Mouse (Mus musculus) 416B (cell line): ENCODE data around the gene Fbxo41.

Experiments used
- DNase-seq: peaks from one replicate; pipeline ENCODE4 v3.0.0; 2011; ENCODE audit warnings: low read depth

Gene Fbxo41

GRCm38 (mm10) chr6:85447351-85447750 lies 55.4 kb downstream of the Fbxo41 start:
- no peak for DNase-seq

DNA sequence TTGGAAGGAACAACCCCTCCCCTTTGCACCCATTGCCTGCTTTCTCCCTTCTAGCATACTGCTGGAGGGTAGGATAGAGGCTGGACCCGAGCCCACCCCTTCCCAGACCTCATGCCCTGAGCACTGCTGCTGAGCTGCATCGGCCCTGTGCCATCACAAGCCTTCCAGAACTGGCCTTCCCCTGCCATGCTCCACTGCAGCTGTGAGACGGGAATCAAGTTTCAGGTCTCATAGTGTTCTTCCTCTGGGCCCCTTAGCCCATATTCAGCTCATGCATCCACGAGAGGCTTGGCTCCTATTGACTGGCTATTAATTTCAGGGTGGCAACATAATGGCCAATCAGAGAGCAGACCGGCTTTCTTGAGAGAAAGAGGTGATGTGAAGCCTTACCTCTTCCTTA lies 57.5 kb downstream of the Fbxo41 start:
- no peak for DNase-seq

- no peak for DNase-seq
Measured at GRCm38 (mm10) chr6:85444266-85444965, 58.4 kb downstream of the Fbxo41 start.

DNA sequence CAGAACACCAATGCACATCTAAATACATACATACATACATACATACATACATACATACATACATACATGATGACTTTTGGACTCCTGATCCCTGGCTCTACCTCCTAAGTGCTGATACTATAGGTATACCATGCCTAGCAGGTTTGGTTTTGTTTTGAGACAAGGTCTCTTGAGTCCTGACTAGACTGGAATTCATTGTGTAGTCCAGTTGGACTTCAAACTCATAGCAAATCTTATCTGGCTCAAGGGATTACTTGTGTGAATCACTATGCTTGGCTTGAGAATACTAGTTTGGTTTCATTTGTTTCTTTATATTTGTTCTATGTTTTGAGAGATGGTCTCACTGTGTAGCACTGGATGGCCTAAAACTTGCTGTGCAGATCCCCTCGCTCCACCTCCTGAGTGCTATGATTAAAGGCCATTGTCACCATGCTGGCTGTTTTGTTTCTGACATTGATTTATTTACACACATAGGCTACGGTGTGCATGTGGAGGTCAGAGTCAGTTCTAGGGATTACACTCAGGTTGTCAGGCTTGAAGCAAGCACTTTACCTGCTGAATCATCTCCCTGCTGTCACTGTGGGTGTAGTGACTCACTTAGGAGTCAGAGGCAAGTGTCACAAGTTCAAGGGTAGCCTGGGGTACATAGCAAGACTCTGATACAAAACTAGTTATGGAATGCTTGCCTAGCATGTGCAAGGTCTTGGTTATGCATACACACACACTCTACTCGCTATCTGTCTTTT lies 59.1 kb downstream of the Fbxo41 start:
- peak; percentile 38 for DNase-seq

DNA sequence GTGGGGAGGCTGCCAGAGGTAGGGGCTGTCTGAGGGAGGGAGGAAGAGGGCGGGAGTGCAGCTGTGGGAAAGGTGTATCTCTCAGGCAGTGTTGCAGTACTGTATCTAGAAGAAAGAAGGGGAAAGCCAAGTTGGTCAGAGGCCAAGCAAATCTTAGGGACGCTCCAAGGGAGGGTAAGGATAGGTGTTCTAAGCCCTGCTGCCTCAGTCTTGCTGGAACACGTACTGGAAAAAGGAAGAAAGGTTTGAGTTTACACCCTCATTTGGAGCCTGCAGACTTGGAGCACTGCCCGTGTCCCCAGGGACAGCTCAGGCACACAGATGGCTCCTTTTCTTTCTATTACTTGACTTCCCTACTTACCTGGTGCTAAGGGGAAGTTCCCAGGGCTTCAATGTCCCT lies 61.7 kb downstream of the Fbxo41 start:
- no peak for DNase-seq

DNA sequence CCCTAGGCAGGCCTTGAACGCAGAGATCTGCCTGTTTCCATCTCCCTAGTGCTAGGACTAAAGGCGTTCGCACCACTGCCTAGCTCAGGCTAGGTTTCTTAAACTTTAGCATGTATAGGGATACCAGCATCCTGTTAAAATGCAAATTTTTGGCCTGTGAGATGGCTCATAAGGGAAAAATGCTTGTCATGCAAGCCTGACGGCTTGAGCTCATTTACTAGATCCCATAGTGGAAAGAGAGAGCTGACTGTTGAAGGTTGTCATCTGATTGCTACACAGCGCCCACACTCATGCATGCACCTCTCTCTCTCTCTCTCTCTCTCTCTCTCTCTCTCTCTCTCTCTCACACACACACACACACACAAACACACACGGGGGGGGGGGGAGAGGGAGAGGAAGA lies 66.2 kb downstream of the Fbxo41 start:
- DNase-seq = no peak

DNA sequence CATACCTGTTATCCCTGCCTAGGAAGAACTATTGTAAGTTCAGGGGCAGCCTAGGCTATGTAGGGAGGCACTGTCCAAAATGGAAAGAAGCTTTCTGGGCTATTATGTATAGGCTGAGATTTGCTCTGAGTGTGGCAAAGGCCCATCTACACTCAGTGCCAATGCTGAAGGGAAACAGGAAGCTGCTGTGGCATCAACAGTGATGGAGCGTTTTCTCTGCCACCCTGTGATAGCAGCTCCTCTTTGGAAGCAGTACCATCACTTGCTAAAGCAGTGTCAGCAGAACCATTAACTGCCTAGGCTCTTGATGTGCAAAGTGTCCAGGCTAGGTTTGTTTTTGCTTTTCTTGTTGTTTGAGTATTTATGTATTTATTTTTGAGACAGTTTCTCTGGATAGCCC lies 66.6 kb downstream of the Fbxo41 start:
- DNase-seq = peak; percentile 53

DNA sequence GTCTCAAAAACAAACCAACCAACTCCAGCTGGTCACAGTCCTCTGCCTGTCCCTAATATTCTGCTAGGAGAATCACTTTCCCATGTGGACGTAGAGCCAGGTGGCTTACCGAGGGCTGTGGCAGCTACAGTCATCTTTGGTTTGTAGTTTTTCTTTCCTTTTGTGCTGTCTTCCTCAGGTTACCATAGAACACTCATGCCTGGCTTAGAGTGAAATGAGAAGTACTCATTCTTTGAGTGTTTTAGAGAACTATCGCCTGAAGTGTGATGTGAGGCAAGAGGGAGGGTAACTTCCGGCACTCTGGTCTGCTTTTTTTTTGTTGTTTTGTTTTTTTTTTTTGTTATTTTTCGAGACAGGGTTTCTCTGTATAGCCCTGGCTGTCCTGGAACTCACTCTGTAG lies 68.9 kb downstream of the Fbxo41 start:
- peak; percentile 11 for DNase-seq

- DNase-seq = peak; percentile 69
Measured at GRCm38 (mm10) chr6:85431842-85432431, 70.9 kb downstream of the Fbxo41 start, which contains the start of gene Smyd5. Gene Smyd5 (plus strand): TSS chr6:85431989.

DNA sequence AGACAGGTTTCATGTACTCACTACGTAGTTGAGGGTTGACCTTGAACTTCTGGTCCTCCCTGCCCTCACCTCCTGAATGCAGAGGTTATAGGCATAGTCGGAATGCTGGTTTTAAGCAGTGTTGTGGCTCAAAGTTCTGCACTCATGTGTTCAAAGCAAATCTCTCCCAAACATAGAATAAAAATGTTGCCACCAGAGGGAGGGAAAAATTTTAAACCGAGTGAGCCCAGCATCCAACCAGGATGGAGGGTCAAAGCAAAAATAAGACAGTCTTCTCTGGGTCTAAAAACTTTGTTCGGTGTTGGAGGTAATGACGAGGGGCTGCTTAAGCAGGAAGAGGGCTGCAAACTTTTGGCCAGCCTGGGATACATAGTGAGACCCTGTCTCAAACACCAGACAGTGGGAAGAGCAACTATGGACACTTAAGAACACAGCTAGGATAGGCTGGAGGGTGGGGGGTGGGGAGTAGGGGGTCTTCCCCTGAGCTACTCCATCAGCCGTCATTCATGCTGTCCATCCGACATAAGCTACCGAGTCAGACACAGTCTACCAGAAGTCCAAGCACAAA lies 71.4 kb downstream of the Fbxo41 start:
- no peak for DNase-seq

DNA sequence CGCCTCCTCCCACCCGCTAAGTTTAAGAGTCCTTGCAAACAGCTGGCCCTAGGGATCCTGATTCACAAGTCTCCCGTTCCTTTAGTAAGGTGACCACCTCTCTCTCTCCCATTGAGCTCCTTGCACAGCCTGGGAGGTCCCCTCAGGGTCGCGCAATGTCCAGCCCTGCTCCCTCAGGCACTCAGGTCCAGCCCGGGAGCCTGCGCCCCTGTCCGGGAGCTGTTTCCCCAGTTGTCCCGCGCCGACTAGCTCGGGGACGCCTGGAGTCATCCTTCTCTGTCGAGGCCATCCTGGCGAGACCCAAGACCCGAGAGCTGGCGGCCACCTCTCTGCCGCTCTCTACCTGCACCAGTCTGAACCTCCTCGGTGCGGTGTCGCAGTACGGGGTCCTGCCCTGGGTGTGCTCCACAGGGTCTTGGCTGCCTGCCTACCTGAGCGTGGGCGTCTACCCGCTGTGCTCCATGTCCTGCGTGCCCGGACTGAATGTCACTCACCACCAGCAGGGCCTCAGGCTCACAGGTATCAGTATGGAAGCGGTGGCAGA lies 78.9 kb downstream of the Fbxo41 start, which contains the start of gene Noto:
Noto (plus strand) TSS at position 51 of the 544 bp plus-strand sequence.
- DNase-seq = no peak
